Mouse (Mus musculus) hindbrain, embryonic 16.5 days (tissue): Measurements from ENCODE around the gene Olfr142. TPM values are rescaled to one million over a fixed set of nuclear protein-coding genes. Genes with fewer than 3 reads are reported as not detected.
"Not testable (repeated sequence)": the region's sequence is repeated elsewhere in the genome, so short reads cannot be mapped to it uniquely, and the experiment has no call there.

Experiments used
- ATAC-seq: fragments of 200-750 bp; cut with Nextera tagmentation; 2 replicates; pipeline ENCODE4 v1.8.0; 2017; ENCODE audit warnings: moderate TSS enrichment, moderate library complexity
- H3K27ac ChIP-seq: fragments of 300-500 bp; sonication (generic); 2 replicates; pipeline ENCODE4 v1.5.1; 2014; ENCODE audit warnings: low read depth, mild to moderate bottlenecking, control low read depth, low read length, moderate library complexity
- H3K27me3 ChIP-seq: fragments of 300-500 bp; sonication (generic); replicated peaks from 2 replicates; pipeline ENCODE4 v1.6.1; 2014; ENCODE audit warnings: low read length; ENCODE audit not compliant: control insufficient read depth, insufficient read depth
- H3K36me3 ChIP-seq: fragments of 300-500 bp; sonication (generic); 2 replicates; pipeline ENCODE4 v1.6.1; 2014; ENCODE audit warnings: mild to moderate bottlenecking, low read length, moderate library complexity, mixed read lengths; ENCODE audit not compliant: control insufficient read depth, insufficient read depth
- H3K4me1 ChIP-seq: fragments of 300-500 bp; sonication (generic); 2 replicates; pipeline ENCODE4 v1.6.1; 2014; ENCODE audit warnings: low read depth, low read length; ENCODE audit not compliant: control insufficient read depth, insufficient read depth
- H3K4me2 ChIP-seq: fragments of 300-500 bp; sonication (generic); 2 replicates; pipeline ENCODE4 v1.6.1; 2014; ENCODE audit warnings: mild to moderate bottlenecking, low read length, control low read depth, moderate library complexity
- H3K4me3 ChIP-seq: fragments of 300-500 bp; sonication (generic); 2 replicates; pipeline ENCODE4 v1.5.1; 2014; ENCODE audit warnings: mild to moderate bottlenecking, low read length, control low read depth, moderate library complexity
- H3K9ac ChIP-seq: fragments of 300-500 bp; sonication (generic); 2 replicates; pipeline ENCODE4 v1.6.1; 2014; ENCODE audit warnings: low read depth, mild to moderate bottlenecking, control low read depth, low read length, moderate library complexity
- H3K9me3 ChIP-seq: fragments of 300-500 bp; sonication (generic); 2 replicates; pipeline ENCODE4 v1.6.1; 2014; ENCODE audit warnings: mild to moderate bottlenecking, low read length, moderate library complexity; ENCODE audit not compliant: control insufficient read depth
- WGBS: fragments of 180-500 bp; shearing (Covaris S2); extraction: QIAGEN DNeasy Blood & Tissue Kit; methylation state at CpG from one replicate; pipeline ENCODE4 v1.1.7; 2014; 5-methylcytosine and 5-hydroxymethylcytosine counted together
- polyA plus RNA-seq: library from polyadenylated mRNA; unstranded; fragments of >200 nt; fragmentation: Nextera tagmentation; extraction: Ambion mirVana; gene quantifications from 2 replicates; pipeline ENCODE4 v1.2.1, GENCODE M21; 2015

Gene Olfr142
- polyA plus RNA-seq, result not detected in 2 replicates

- no peaks in the 10 kb centered on the region for H3K4me1 ChIP-seq
- H3K36me3 ChIP-seq, result no peaks in the 10 kb centered on the region
- H3K4me2 ChIP-seq, result no peak within 1 kb of the TSS
- no peak within 1 kb of the TSS for H3K4me3 ChIP-seq
- H3K9me3 ChIP-seq, result no peaks in the 10 kb centered on the region
- WGBS, result 88% methylated on average over 4 of the region's 4 CpGs
- no peaks in the 10 kb centered on the region for H3K27me3 ChIP-seq
- no peak for ATAC-seq
- H3K9ac ChIP-seq, result no peak within 1 kb of the TSS
- no peak within 1 kb of the TSS for H3K27ac ChIP-seq
Measured at GRCm38 (mm10) chr2:90257492-90257891, at the start of gene Olfr142. Olfr142 (minus strand) TSS chr2:90257592.

- ATAC-seq, result no peak
- Histone ChIP-seq H3K27me3 (no peaks in the 10 kb centered on the region), H3K4me2 (no peak within 1 kb of the TSS), H3K27ac (no peak within 1 kb of the TSS), H3K4me1 (no peaks in the 10 kb centered on the region), H3K9me3 (no peaks in the 10 kb centered on the region), H3K4me3 (no peak within 1 kb of the TSS), H3K36me3 (no peaks in the 10 kb centered on the region), H3K9ac (no peak within 1 kb of the TSS)
- 77% methylated on average over 6 of the region's 6 CpGs for WGBS
Measured at GRCm38 (mm10) chr2:90292741-90293140, 35.3 kb upstream of the Olfr142 start, which contains the start of gene Olfr1272. Olfr1272 (minus strand) TSS chr2:90292841.

- WGBS, result 90% methylated on average over 2 of the region's 2 CpGs
- H3K4me3 ChIP-seq, result no peak within 1 kb of the TSS
- H3K9ac ChIP-seq, result no peak within 1 kb of the TSS
- ATAC-seq, result no peak
- no peaks in the 10 kb centered on the region for H3K9me3 ChIP-seq
- no peaks in the 10 kb centered on the region for H3K36me3 ChIP-seq
- H3K4me2 ChIP-seq, result no peak within 1 kb of the TSS
- H3K27ac ChIP-seq, result no peak within 1 kb of the TSS
- no peaks in the 10 kb centered on the region for H3K27me3 ChIP-seq
- H3K4me1 ChIP-seq, result no peaks in the 10 kb centered on the region
Measured at GRCm38 (mm10) chr2:90270932-90271331, 13.5 kb upstream of the Olfr142 start, which contains the start of gene Olfr1271. Olfr1271 (minus strand) TSS chr2:90271032.

GRCm38 (mm10) chr2:90224393-90224792 lies 33.0 kb downstream of the Olfr142 start, which contains the start of gene Olfr1506:
Olfr1506 (minus strand) TSS chr2:90224493.
- not testable (repeated sequence) for H3K36me3 ChIP-seq, ATAC-seq

More at GRCm38 (mm10) chr2:90224393-90224792, 33.0 kb downstream of the Olfr142 start, which contains the start of gene Olfr1506:
- H3K4me2 ChIP-seq, H3K4me1 ChIP-seq, H3K9me3 ChIP-seq, H3K27ac ChIP-seq, H3K27me3 ChIP-seq, H3K4me3 ChIP-seq, H3K9ac ChIP-seq: not testable (repeated sequence)
- WGBS, result no CpG with 5 or more reads among the region's 6 CpGs

Other genes starting within 250 kb of the Olfr142 start
- gene Olfr1263, start 245.5 kb downstream of the Olfr142 start, polyA plus RNA-seq, result not detected in 2 replicates
- gene Olfr1264, start 232.0 kb downstream of the Olfr142 start, polyA plus RNA-seq, result not detected in 2 replicates
- not detected in 2 replicates for gene Olfr1265, start 222.3 kb downstream of the Olfr142 start, polyA plus RNA-seq
- not detected in 2 replicates for gene Olfr140, start 194.0 kb downstream of the Olfr142 start, polyA plus RNA-seq
- gene Olfr1269, start 136.2 kb downstream of the Olfr142 start, polyA plus RNA-seq, result not detected in 2 replicates
- gene Olfr32, start 115.3 kb downstream of the Olfr142 start, polyA plus RNA-seq, result not detected in 2 replicates
- not detected in 2 replicates for gene Olfr1270, start 104.5 kb downstream of the Olfr142 start, polyA plus RNA-seq
- gene Olfr1506, start 33.1 kb downstream of the Olfr142 start, polyA plus RNA-seq, result not detected in 2 replicates
- gene Olfr1271, start 13.4 kb upstream of the Olfr142 start, polyA plus RNA-seq, result not detected in 2 replicates
- gene Olfr1272, start 35.2 kb upstream of the Olfr142 start, polyA plus RNA-seq, result not detected in 2 replicates
- not detected in 2 replicates for gene Gm13769, start 64.6 kb upstream of the Olfr142 start, polyA plus RNA-seq
- not detected in 2 replicates for gene Olfr1274-ps, start 141.1 kb upstream of the Olfr142 start, polyA plus RNA-seq